Mouse (Mus musculus) 3T3-L1 (cell line): ENCODE measurements around the gene Tgfb2.

Experiments
- DNase-seq: peaks from one replicate; pipeline ENCODE4 v3.0.0-alpha.2; 2015; ENCODE audit warnings: low read depth, low spot score

The Tgfb2 gene

GRCm38 (mm10) chr1:186656201-186656600, 49.6 kb downstream of the Tgfb2 start:
- DNase-seq = no peak

DNA sequence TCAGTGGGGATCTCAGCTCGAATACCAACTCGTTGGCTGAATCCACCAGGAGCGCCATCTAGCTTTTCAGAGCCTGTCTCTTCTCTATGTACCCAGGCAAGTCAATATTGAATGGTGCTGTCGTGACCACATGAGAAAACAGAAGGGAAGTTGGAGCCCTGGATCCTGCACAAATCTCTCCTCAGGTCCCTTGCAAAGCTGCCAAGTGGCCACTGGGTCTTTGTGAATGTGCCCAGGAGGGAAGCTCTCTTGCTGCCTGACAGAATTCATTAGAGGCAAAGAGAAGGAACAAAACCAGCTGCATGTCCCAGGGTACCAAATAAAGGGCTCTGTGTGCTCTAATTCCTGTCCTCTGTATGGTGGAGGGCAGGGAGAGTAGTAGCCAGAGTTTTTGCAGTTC, 50.7 kb downstream of the Tgfb2 start:
- no peak for DNase-seq

DNA sequence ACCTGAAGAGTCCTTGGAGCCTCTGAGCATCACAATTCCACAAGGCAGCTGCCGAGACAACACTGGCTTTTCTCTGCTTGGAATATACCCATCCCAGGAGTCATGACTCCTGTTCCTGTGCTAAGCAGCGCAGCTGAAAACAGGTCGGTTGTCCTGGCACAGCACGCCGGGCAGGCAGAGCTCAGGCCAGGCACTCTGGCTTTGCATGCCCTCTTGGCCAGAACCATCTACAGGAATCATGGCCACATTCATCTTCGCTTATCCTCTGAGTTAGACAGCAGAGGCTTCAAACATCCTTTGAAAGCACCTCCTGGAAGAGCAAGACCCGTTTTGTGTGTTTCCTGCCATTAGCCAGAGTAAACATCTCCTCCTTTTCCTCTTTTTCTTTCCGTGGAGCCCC, 53.6 kb downstream of the Tgfb2 start:
- DNase-seq = no peak

DNA sequence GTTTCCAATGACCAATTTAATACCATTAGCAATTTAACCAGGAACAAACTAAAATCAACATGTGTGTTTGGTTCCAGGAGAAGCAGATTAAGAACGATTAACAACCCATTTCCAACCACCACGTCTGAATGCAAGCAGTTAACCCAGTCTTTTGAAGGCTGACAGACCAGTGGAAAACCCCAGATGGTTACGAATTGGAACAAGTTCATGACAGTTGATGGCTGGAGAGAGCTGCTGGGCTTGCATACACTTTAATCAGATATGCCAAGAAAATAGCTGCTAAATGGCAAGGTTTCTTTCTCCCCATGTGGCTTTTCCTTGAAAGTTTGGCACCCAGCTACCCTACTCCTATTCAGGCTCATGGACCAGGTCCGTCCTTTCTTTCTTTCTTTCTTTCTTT, 55.8 kb downstream of the Tgfb2 start:
- no peak for DNase-seq

GRCm38 (mm10) chr1:186637304-186638213, 68.2 kb downstream of the Tgfb2 start:
- DNase-seq = peak; percentile 7

DNA sequence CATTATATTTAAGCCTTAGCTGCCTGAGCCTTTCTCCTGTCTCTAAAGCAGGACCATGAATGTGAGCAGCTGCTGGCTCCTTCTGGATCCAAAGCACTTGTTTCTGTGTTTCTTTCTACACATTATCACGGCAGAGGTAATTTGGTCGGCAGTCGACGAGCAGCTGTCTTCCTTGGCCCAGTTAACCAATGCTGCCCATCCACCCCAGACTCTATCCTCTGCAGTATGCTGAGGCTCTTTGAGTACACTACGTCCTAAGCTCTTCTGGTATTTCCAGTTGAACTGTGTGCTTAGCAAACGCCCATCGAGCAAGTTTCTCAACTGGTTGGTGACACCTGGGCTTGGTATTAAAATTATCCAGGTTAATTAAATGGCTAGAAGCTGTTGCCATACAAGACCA, 70.7 kb downstream of the Tgfb2 start:
- DNase-seq = no peak

DNA sequence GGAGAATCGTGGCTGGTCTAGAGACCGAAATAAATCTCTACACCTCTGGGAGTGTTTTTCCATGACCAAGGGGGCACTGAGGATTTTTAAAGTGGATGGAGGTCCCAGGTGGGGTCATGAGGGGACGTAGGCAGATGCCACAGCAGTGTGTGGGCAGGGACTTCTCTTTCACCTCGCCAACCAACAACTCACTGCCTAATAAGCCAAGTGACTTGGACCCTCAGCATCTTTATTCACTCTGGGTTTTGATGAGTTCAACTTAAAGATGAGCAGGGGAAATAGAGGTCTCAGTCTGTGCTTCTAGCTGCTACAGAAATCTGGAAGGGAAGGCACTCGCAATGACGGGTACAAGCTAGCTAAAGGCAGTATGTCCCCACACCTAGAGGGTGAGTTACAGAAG, 74.3 kb downstream of the Tgfb2 start:
- no peak for DNase-seq

DNA sequence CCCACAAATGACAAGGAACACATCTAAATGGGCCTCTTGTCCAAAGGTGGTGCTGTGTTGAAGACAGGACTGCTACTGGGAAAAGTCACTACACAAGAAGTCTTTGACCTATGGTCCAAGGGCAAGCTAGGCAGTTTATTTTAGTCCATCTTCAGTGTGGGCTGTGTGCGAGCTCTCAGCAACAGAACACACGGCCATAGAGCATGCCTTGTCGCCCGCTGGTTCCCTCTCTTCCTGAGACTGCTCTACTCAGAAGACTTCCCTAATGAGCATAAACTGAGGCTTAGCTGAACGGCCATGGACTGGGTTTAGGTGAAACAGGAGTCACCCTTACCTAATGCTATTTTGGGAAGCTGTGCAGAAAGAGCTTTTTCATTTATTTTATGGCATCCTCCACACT, 74.8 kb downstream of the Tgfb2 start:
- no peak for DNase-seq

DNA sequence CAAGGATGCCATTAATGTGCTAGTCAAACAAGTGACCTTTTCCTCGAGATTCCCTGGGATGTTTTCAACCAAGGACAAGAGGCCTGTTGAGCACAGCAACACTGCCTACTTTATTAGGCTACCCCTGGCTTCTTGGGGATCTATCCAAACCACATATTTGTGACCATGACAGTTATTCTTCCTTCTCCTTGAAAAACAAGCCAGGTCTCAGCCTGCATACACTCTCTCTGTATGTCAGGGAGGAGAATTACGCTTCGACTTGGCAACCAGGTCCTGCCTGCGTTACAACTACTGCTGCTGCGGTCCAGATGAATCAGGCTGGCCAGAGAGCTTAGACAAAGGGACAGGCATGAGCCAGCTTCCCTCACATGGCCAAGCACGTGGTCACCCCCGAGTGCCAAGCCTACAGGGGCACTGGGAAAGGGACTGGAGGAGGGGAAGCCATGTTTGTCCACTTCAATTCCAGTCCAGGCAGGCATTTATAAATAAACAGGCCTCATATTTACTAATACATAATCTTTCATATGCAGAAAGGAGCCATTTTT, 78.3 kb downstream of the Tgfb2 start:
- no peak for DNase-seq

- no peak for DNase-seq
Measured at GRCm38 (mm10) chr1:186624474-186624873, 81.3 kb downstream of the Tgfb2 start.

DNA sequence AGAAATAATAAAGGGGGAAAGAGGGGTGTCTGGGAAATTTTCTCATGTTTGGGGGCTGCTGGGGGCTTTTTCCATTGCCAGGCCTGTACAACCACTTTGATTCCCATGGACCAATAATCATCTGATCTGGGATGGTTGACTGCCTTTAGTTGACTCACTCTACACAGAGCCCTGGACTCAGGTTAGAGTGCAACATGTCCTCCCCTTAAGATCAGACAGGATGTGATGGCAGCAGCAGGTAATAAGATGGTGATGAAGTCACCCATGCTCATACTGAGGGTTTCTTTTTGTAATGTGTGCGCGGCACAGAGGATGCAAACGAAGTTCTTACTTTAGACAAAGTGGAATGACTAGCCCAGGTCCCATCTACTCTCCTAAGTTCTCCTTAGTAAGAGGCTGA, 84.0 kb downstream of the Tgfb2 start:
- DNase-seq = no peak

DNA sequence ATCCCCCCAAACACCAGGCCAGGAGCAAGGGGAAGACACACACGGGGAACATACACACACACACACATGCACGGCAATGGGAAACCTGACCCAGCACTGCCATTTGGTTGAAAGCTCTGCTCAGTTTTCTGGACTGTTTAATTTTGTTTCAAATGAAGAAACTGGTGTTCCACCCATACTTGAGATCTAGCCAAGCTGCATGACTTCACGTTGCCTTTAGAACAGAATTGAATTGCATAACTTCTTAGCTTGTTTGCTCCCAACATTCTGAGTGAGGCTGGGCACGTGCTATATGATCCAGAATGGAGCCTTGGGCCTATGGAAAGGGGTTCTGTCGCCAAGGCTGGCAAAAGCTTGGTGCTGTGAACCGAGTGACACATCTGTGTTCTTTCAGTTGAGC, 87.5 kb downstream of the Tgfb2 start:
- DNase-seq = no peak

DNA sequence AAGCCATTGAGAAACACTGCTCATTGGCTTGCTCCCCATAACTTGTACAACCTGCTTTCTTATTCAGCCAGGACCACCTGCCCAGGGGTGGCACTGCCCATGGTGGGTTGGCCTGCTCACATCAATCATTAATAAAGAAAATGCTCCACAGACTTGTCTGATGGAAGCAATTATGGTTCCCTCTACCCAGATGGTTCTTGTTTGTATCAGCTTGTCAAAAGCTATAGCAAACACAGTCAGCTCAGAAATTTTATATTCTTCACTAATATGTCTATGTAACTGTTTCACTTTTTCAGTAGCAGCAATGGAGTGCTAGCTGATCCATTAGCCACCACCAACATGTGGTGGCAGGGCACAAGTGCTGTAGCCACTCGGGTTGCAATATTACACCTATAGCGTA, 94.4 kb downstream of the Tgfb2 start:
- no peak for DNase-seq

- DNase-seq = no peak
Measured at GRCm38 (mm10) chr1:186610481-186610880, 95.3 kb downstream of the Tgfb2 start.

DNA sequence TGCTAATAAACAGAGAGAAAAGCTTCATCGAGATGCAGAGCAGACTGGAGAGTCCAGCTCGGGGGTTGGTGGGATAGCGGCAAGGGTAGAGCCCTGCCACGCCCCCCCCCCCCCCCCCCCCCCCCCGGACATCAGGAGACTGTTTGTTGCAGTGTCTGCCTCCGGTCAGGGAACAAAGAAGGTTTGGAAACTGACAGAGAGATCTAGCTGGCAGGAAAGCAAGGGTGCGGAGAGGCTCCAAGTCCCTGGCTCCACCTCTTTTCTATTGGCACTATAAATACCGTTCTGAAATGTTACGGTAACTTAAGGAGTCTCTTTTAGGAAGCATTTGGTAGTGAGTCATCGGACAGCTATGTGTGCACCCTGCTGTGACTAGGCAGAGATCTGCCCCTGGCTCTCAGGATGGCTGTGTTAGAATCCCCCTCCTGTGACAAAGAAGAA, 96.0 kb downstream of the Tgfb2 start:
- DNase-seq = peak; percentile 97

- DNase-seq = no peak
Measured at GRCm38 (mm10) chr1:186608116-186608515, 97.7 kb downstream of the Tgfb2 start.

GRCm38 (mm10) chr1:186605635-186606034, 100.2 kb downstream of the Tgfb2 start:
- no peak for DNase-seq

GRCm38 (mm10) chr1:186604124-186604523, 101.7 kb downstream of the Tgfb2 start:
- peak; percentile 40 for DNase-seq

- no peak for DNase-seq
Measured at GRCm38 (mm10) chr1:186588226-186588625, 117.6 kb downstream of the Tgfb2 start.

GRCm38 (mm10) chr1:186587065-186587804, 118.6 kb downstream of the Tgfb2 start:
- DNase-seq = peak; percentile 96

DNA sequence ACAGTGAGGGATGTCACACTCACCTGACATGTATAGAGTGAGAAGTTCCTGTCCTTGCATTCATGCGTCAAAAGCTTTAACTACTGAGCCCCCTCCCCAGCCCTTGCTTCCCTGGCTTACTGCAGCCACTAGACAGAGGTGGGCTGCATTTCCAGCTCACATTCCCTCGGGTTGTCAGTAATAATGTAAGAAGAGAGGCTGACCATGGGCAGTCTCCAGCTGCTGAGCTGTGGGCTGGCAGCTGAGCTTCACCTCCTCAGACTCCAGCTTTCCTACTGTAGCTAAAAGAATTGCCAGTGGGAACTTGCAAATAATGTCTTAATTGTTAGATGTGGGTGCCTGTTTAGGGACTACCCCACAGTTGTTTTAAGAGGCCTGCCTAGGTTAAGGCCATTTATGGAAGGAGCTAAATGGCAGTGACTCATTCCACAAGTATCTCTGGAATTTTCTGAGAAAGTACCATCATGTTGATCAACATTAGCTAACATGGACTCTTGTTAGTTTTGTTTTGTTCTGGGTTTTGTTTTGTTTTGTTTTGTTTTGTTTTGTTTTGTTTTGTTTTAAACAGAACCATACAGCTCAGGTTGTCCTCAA, 120.1 kb downstream of the Tgfb2 start:
- DNase-seq = peak; percentile 85

DNA sequence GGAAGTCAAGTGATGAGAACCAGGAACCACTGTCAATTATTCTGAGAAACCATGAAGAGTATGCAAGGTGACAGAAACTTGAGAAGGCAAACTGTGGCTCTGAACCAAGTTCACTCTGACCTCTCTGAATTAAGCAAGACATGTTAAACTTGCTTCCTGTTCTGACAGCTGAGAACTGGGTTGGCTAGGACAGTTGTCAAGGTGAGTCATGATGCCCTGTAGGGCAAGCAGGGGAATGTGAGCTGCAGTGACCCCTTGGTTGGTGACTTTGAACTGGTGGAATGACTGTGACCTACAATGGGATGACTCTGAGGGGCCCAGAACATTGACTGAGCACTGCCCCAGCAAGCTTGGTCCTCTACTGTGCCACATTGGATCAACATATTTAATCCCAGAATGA, 121.9 kb downstream of the Tgfb2 start:
- peak; percentile 70 for DNase-seq
